Mouse (Mus musculus) mouse embryonic stem cell (cell line): ENCODE data around the gene Rnf39.

Source experiments
- in situ Hi-C, 2 experiments: fragments of 300-500 bp; cut with MboI; formaldehyde crosslinking; loops; 1 replicate in 1 of 2; 3 replicates in 1 of 2; pipeline ENCODE4 v1.14.3; 2019 to 2020; ENCODE audit warnings: low sequenced_read_pairs in 2 of 2, low pct_unique_long_range_greater_than_20kb in 1 of 2, mixed read lengths in 1 of 2; ENCODE audit not compliant: unreplicated experiment in 1 of 2

The Rnf39 gene

DNA sequence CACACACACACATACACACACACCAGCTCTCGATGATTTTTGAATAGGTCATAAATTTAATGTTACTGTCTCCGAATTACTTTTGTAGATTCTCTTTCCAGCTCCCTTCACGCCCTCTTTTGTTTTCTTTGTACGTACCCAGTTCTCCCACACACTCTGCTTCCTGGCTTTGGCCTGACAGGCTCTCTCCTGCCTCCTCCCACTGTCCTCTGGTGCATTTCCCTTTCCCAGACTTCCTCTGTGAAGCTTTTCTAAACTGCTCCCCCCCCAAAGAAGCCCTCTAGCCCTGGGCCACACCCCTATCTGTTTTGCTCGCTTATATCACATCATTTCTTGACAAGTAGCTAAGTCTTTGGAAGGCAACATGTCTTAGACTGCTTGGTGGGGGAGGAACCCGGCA lies 12.5 kb upstream of the Rnf39 start:
- in situ Hi-C loops, result no loop called here

DNA sequence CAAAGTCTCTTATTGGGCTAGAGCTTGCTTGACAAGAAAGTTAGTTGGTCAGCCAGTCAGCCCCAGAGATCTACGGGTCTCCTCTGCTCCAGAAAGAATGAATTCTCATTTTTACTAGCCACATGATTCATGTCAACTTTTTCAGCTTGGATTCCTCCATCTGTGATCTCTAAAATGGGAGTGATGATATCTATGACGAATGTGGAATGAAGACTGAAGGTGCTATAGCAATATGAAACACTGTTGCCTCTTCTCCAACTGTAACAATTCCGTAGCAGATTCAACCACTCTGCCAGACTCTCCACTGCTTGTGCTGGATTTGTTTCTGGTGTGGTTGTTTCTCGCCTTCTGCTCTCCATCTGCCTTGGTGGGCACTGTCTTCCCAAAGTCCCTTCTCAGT lies 11.6 kb upstream of the Rnf39 start:
- in situ Hi-C loops, result no loop called here

DNA sequence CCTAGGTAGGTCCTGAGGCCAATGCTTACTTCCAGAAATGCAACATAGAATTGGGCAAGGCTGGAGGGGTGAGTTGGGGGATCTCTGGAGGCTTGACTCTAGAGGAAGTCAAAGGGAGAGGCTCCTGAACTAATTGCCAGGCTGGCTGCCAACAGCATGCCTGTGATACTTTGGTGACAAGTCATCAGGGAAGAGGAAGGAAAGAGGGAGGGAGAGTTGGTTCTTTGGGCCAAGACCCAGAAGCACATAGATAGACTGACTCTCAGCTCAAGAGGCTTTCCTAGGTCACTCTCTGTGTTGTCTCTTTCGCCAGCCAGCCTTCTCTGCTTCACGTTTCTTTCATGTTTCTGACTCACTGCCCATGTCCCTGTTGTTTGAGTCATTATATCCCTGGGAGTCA lies 10.9 kb upstream of the Rnf39 start:
- in situ Hi-C loops, result no loop called here

DNA sequence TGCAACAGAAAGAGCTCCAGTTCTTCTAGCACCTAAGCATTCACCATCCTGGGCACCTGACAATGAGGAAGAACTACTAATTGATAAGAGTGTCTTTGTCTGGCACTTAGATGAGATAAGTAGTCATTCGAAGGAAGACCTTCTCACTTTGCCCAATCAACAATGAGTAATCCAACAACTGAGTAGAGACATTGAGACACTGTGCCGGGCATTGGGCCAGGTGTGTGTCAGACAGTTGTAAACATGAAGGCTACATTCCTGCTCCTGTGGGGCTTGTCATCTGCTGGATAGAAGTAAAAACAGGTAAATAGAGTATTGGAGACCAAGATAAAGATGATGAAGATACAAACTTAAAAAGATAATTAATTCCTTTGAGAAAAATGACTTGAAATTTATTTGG lies 4.7 kb upstream of the Rnf39 start:
- in situ Hi-C loops, result no loop called here

DNA sequence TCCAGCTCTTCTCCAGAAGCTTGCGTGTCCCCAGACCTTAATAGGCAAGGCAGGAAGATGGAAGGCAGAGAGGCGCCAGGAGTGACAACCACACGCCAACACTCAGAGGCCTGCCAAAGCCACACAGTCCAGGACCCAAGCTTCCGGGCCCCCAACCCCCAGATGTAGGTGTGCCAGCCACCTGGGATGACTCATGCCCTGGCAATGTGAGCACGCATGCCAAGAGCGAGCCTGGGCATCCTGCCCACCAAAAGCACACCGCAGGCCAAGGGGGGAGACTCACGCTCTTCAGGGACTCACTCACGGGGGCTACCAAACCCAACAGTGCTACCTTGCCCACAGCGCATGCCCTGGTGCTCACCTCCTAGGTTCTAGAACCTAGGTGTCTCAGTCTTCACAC lies 327 bp upstream of the Rnf39 start:
- in situ Hi-C loops, result no loop called here

DNA sequence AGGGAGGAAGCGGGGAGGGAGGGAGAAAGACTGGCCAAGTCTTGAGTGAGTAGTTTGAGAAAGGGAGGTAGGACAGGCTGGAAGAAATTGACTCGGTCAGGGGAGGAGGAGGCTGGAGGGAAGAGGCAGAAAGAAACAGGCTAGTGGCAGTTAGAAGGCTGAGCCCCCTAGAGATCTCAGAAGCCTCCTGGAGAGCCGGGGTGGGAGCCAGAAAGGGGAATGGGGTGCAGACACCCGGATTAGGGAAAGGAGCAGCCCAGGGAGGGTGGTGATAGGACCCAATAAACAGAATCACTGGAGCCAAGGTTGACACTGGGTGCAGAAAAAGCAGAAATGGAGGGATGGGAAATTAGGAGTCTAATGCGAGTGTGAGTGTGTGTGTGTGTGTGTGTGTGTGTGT lies 973 bp downstream of the Rnf39 start:
- in situ Hi-C loops, result no loop called here

DNA sequence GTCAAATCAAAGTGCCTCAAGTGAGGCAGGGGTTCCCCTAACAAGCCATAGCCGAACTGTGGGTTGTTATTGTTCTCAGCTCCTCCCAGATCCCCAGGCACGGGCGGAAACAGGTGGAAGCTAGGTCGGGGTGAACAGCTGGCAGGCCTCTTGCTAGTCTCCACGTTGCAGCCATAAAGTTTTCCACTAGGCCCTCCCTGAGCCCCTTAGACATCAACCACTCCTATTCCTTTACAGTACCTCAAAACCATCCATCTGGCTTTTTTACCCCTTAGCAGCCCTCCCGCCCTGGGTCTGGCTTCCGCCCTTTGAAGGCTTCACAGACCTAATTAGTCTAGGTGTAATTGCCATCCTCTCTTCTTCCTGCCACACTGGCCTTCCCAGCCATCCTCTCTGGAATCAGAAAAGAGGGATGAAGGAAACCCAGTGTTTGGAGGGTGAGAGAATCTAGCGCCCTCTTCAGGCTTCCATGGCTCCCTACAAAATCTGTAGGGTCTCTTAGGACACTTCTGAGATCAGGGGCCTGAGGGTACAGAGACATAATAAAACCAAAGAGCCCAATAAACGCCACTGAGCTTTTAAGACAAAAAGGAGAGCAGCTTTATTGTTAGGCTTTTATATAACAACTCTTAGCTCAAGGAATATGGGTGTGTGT lies 1.5 kb downstream of the Rnf39 start:
- in situ Hi-C loops, result no loop called here

DNA sequence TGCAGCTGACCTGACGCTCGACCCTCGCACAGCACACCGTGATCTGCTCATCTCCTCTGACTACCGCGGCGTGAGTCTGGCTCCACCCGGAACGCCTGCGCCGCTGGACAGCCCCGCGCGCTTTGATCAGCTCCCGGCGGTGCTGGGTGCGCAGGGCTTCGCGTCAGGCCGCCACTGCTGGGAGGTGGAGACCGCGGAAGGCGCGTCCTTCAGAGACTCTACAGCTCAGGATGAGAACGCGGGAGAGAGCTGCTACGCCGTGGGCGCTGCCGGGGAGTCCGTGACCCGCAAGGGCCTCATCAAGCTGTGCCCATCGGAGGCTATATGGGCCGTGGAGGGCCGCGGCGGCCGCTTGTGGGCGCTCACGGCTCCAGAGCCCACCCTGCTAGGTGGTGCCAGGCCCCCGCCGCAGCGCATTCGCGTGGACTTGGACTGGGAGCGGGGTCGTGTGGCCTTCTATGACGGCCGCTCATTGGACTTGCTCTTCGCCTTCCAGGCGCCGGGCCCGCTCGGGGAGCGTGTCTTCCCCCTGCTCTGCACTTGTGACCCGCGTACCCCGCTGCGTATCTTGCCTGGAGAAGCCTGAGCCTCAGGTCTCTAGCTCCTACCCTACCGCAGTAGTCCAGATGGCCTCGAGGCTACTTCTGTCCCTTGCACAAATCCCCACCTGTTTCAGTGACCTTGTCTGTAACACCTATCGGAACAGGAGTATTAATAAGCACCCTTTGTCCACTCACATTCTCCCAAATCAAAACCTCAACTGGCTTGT lies 4.5 kb downstream of the Rnf39 start:
- in situ Hi-C loops, result no loop called here

DNA sequence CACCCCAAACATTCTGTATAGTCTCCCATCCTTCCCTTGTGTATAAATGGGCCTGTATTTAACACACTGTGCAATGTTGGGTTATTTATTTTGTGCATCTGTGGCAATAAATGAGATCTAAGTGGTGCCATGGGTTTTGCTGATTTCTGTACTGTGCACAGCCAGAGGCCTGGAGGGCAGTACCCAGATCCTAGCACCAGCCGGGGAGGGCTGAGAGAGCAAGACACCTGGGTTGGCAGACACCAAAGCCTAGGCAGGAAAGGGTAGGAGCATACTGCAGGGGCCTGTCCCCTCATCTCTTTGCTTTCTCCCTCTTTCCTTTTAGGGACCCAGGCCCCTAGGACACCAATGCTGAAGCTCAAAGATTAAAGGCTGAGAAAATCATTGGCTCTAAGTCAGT lies 5.6 kb downstream of the Rnf39 start:
- in situ Hi-C loops, result no loop called here

DNA sequence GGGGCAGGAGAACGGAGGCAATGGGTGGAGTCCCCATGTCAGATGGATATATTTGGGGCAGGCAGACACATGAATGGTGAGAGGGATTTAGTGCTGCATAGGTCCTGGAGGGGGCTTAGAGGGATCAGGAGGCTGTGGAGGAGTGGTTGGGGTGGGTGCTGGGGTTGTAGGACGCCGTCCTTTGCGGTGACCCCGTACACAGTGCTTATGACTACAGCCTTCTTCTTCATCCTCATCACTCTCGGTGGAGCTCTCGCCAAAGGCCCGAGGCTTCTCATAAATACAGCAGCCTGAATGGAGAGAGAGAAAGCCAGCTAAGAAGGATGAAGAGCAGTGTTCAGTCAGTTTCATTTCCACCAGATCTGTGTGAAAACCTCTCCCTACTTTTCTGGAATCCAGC lies 6.5 kb downstream of the Rnf39 start:
- in situ Hi-C loops, result no loop called here

DNA sequence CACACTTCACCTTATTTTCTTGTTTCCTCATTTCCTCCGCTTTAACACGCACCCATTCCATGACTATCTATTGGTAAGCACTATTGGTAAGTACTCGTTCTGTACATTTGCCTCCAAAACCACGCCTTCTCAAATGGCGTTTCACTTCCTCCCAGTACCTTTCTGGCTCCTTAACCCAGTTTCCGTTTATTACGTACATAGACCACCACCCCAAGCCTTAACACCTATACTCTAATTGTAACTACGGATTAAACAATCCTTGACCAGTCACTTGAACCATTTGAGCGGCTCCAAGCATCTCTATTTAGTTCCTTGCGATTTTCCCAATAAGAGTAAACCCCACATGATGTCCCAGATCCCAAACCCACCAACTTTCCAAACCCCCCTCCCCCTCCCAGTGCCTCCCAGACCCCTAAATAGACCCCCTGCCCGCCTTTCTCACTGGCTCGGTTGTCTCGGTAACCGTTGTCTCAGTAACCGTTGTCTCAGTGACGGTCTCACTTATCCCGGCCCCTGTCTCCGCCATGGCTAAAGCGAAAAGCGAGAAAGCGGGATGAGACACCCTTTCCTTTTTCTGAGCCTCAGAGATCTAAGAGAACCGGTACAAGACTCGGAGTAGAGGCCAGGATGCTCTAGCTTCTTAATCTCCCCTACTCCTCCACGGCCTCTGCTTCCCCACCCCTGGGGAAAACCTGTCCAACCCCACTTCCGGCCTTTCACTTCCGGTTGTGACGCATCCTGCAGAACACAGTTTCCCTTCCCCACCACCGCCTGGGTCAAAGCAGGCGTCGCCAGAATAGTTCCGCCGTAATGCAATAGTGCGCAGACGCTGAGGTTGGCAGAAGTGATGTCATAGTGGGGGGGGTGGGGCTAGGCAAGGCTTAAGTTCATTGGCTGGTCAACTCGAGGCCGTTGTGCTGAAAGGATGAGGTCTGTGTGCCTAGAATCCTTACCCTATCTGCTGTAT lies 8.5 kb downstream of the Rnf39 start, which contains the start of gene Ppp1r11:
TSS of gene Ppp1r11 (minus strand) at position 761 of the 967 bp plus-strand sequence.
- in situ Hi-C loops, result no loop called here

DNA sequence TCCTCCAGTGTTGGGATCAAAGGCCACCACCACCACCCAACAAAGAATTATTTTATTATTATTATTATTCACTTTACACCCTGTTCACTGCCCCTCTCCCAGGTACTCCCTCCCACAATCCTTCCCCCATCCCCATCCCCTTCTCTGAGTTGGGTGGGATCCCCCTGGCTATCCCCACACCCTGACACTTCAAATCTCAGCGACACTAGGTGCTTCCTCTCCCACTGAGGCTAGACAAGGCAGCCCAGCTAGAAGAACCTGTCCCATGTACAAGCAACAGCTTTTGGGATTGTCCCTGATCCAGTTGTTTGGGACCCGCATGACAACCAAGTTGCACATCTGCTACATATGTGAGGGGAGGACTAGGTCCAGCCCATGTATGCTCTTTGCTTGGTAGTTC lies 9.9 kb downstream of the Rnf39 start:
- in situ Hi-C loops, result no loop called here

DNA sequence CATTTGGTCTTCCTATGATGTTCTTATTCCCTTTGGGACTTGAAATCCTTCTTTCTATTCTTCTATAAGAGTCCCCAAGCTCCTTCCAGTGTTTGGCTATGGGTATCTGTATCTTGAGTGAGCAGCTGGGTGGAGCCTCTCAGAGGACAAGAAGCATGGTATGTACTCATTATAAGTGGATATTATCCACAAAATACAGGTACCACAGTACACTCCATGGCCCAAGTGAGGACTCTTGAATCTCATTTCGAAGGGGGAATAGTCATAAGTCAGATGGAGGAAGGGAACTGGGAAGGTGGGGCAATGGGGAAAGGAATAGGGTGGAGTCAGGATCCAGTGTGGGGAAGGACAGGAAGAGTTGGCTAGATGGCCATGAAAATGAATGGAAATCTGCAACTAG lies 10.3 kb downstream of the Rnf39 start:
- in situ Hi-C loops, result no loop called here

DNA sequence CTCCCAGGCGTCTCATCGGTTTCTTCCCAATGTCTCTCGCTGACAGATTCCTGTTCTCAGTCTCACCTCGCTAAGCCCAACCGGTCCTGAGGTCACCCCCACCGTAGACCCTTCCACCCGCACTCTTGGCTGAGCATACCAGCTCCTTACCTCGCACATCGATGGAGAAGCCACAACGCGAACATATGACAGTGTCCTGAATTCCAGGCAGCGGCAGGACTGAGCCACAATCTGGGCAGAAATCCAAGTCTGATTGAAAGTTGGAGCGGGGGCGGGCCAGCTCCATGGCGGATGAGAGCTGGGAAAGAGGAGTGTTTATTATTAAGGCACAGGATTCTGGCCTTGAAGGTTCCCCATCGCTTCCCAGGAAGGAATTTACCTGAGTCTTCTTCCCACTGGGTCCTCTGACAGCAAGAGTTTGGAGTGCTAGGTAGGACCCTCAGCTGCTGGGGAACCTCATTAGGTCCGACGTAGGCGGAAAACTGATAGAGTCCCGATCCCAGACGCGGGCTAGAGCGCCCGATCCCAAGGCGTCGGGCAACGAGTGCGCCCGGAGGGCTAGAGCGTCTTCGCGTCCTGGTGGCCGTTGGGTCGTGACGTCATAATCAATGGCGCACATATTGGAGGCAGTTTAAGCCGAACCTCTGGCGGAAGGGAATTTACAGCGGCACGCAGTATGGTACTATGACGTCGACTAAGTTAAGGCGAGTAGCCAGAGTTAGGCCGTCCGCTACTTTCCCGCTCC lies 15.5 kb downstream of the Rnf39 start, which contains the start of the genes Znrd1 and Znrd1as:
TSS of gene Znrd1 (minus strand) at position 561 of the 745 bp plus-strand sequence.
TSS of gene Znrd1as (plus strand) at position 594 of the 745 bp plus-strand sequence.
- in situ Hi-C loops, result no loop called here

DNA sequence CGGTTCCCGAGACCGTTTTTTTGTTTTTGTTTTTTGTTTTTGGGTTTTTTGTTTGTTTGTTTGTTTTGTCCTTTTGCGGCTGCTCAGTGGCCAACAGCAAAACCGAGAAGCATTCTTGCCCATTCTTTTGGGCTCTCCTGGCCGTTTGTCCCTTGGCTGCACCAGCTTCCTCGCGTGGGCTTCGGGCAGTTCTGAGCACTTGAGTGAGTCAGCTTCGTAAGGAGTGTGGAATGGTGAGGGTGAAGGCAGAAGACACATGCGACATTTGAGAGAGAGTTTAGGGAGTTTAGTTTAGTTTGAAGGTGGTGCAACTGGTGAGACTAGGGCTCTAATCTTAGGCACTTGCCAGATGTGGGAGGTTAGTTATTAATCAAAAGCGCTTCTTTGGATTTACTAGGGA lies 16.2 kb downstream of the Rnf39 start:
- in situ Hi-C loops, result no loop called here

DNA sequence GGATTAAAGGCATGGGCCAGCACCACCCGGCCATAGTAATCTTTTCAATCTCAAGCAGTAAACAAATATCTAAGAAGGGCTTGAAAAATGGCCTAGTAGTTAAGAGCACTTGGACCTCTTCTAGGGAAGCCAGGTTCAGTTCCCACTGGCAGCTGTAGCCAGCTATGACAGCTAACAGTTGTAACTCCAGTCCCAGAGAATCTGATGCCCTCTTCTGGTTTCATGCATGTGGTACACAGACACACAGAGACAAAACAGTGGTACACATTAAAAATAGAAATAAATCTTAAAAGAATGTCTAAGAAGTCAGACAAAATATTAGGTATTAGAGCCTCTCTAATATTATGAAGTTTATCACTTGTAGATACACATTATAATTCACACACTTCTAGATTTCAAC lies 18.4 kb downstream of the Rnf39 start:
- in situ Hi-C loops, result no loop called here

DNA sequence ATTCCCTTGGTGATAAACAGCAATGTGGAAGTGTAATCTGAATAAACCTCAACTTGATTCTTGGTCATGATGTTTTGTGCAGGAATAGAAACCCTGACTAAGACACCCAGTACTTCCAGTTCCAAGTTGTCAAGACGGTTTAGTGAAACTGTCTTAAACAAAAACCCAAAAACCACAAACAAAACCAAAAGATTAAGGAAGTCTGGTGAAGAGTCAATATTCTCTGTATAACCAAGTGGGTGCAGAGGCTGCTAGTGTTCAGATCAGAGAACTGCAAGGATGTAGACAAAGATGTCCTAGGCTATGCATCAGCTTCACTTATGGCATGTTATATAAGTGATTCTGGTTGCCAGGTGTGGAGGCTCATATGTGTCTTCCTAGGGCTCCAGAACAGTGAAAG lies 24.2 kb downstream of the Rnf39 start:
- in situ Hi-C loops, result no loop called here

DNA sequence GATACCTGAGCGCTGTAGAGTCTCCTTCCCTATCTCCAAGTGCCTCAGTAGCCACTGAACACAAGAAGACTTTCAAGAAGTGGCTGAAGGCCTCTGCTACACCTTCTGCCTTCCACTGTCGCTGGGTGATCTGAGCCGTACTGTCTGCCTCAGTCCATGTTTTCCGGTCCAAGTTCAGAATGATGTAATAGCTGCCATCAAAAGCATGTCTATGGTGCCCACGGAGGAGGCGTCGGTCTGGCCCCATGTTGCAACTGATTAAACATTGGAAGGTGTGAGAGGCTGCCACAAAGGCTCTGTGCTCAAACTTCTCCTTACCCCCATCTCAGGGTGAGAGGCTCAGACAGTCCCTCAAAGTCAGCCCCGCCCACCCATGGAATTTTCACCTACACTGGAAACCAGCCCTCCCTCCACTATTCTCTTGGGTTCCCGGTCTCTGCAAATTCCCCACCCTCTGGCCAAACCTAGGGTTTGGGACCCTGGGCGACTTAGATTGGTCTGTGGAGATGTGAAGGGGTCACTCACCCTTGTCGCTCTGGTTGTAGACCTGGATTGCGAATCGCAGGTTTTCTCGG lies 27.7 kb downstream of the Rnf39 start:
- in situ Hi-C loops, result no loop called here
